Mouse (Mus musculus) ES-E14 (cell line): ENCODE data around the gene Akr1d1. TPM values are rescaled to one million over a fixed set of nuclear protein-coding genes. Genes with fewer than 3 reads are reported as not detected.

Experiments
- DNase-seq: peaks from one replicate; pipeline ENCODE4 v3.0.0-alpha.2; 2013; ENCODE audit warnings: low read depth, low spot score
- H3K27ac ChIP-seq: 2 replicates; pipeline ENCODE4 v1.5.1; 2012; ENCODE audit warnings: low read depth, mild to moderate bottlenecking, low read length, moderate library complexity, mixed read lengths; ENCODE audit not compliant: poor library complexity, insufficient read depth, severe bottlenecking
- H3K36me3 ChIP-seq: 2 replicates; pipeline ENCODE4 v1.6.1; 2012; ENCODE audit warnings: mild to moderate bottlenecking, low read length, moderate library complexity, mixed read lengths; ENCODE audit not compliant: control insufficient read depth, poor library complexity, insufficient read depth, severe bottlenecking
- H3K4me1 ChIP-seq, 2 experiments: fragments of 150-350 bp in 1 of 2; sonication (generic) in 1 of 2; 2 replicates each; pipeline ENCODE4 v1.6.1; 2012; ENCODE audit warnings: low read length in 2 of 2, mild to moderate bottlenecking in 1 of 2, mixed read lengths in 1 of 2; ENCODE audit not compliant: control insufficient read depth in 2 of 2, insufficient read depth in 2 of 2, poor library complexity in 1 of 2
- H3K4me3 ChIP-seq, 2 experiments: fragments of 150-350 bp in 1 of 2; sonication (generic) in 1 of 2; 2 replicates each; pipeline ENCODE4 v1.5.1; 2012; ENCODE audit warnings: low read length in 2 of 2, low read depth in 1 of 2, mild to moderate bottlenecking in 1 of 2, mixed read lengths in 1 of 2; ENCODE audit not compliant: insufficient read depth in 1 of 2, poor library complexity in 1 of 2, severe bottlenecking in 1 of 2
- H3K9ac ChIP-seq: 2 replicates; pipeline ENCODE4 v1.6.1; 2012; ENCODE audit warnings: low read depth, mild to moderate bottlenecking, low read length, mixed read lengths; ENCODE audit not compliant: poor library complexity, insufficient read depth, severe bottlenecking
- H3K9me3 ChIP-seq: fragments of 150-350 bp; sonication (generic); 2 replicates; pipeline ENCODE4 v1.6.1; 2012; ENCODE audit warnings: low read depth, mild to moderate bottlenecking, low read length; ENCODE audit not compliant: control insufficient read depth, insufficient read depth
- CHD2 ChIP-seq: IDR thresholded peaks from 2 replicates; pipeline ENCODE4 v1.6.1; 2014; ENCODE audit warnings: mild to moderate bottlenecking, low read depth, low read length, inconsistent platforms
- HCFC1 ChIP-seq: IDR thresholded peaks from 2 replicates; pipeline ENCODE4 v1.6.1; 2012; ENCODE audit warnings: low read length, inconsistent platforms, borderline replicate concordance; ENCODE audit not compliant: insufficient read depth
- MAFK ChIP-seq: IDR thresholded peaks from 2 replicates; pipeline ENCODE4 v1.6.1; 2014; ENCODE audit warnings: mild to moderate bottlenecking, low read depth, low read length, inconsistent platforms; ENCODE audit not compliant: insufficient read depth
- ZC3H11A ChIP-seq: IDR thresholded peaks from 2 replicates; pipeline ENCODE4 v1.6.1; 2012; ENCODE audit warnings: low read depth, mild to moderate bottlenecking, inconsistent platforms, low read length, borderline replicate concordance
- ZNF384 ChIP-seq: IDR thresholded peaks from 2 replicates; pipeline ENCODE4 v1.6.1; 2012; ENCODE audit warnings: low read depth, low read length, inconsistent platforms
- in situ Hi-C, 2 experiments: fragments of 600-800 bp; cut with MboI; formaldehyde crosslinking; loops; one replicate each; pipeline ENCODE4 v1.15.1; 2025; ENCODE audit warnings: low sequenced_read_pairs in 2 of 2, inconsistent platforms in 1 of 2; ENCODE audit not compliant: unreplicated experiment in 2 of 2
- total RNA-seq: library from RNA; depleted of rRNA; stranded (reverse); fragments of 300-350 nt; gene quantifications from 2 replicates; pipeline ENCODE4 v1.2.3, GENCODE M21; 2012; rRNA removed

Akr1d1 gene
- total RNA-seq, 1 experiment, result not detected

DNA sequence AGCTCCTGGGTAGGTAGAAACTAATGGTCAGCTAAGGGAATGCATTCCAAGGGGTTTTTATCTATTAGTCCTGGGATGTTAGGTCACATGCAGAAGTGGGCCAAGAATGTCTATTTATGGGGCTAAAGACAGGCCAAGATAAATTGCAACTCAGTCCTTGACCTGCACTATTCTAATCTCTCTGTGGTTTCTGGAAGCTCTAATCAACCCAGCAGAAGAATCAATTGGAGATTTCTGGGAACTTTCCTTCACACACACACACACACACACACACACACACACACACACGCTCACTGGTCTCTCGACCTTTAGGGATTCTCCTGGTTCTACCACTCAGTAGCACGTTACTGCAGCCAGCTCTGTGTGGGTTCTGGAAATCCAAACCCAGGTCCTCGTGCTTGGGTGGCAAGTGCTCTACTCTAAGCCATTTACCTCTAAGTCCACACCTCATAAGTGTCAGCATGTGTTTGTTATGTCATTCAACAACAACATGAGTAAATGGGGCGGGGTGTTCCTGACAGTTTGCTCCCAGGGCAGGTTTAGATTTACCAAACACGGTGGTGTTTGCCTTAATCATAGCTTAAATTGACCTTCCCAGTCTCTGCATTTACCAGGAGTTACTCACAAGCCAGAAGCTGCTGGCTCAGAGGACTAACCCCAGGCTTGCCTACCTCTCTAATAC lies 82.8 kb downstream of the Akr1d1 start:
- no peak for DNase-seq
- Histone ChIP-seq H3K36me3 (no peaks in the 10 kb centered on the region), H3K9me3 (no peaks in the 10 kb centered on the region), H3K4me3 (no peak overlapping the region), H3K9ac (no peak overlapping the region), H3K4me1 (peaks cover 3% of the 10 kb centered on the region in 2 experiments; a peak in 2 of 4 replicates), H3K27ac (no peak overlapping the region)
- in situ Hi-C loops, result no loop called here
- no peak for TF ChIP-seq ZNF384
- TF ChIP-seq HCFC1, result no peak
- TF ChIP-seq CHD2, result no peak
- no peak for TF ChIP-seq ZC3H11A
- no peak for TF ChIP-seq MAFK

DNA sequence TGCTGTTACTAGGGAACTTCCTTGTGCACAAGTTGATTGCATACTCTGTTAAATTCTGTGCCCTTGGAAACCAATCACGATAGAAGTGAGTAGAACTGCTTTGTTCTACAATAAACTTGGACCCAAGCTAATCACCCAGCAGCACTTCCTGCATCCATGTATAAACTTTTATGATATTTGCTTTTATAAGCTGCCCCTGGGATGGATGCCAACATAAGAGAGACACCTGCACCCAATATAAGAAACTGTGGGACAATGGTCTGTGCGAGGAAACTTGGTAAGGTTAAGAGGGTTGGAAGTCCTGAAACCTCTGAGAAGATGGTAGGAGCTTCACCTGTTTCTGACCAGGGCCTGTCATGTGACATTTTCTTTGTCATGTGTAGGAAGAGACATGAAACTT lies 85.5 kb downstream of the Akr1d1 start:
- in situ Hi-C loops, result no loop called here
- peaks cover 3% of the 10 kb centered on the region in 2 experiments; a peak in 2 of 4 replicates for H3K4me1 ChIP-seq
- no peaks in the 10 kb centered on the region for H3K9me3 ChIP-seq
- no peak overlapping the region for H3K27ac ChIP-seq
- TF ChIP-seq MAFK (no peak), CHD2 (no peak), HCFC1 (no peak), ZC3H11A (no peak), ZNF384 (no peak)
- no peak overlapping the region for H3K4me3 ChIP-seq
- H3K36me3 ChIP-seq, result no peaks in the 10 kb centered on the region
- DNase-seq, result no peak
- H3K9ac ChIP-seq, result no peak overlapping the region

DNA sequence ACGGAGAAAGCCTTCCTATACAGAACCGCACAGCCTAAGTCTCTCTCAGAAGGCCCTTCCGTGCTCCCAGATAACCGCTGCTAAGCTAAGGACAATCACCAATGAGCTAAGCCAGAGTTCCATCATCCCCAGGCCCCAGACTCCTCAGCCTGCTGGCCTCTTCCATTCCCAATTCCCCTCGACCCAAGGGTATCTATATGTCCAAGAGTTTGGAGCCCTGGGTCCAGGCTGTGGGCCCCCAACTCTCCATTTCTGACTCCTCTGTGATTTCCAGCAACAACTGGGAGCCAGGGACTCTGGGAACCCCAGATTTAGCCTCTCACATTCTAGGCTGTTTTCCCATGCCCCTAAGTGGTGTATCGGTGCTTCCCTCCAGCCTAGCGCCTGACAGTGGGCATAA lies 86.2 kb downstream of the Akr1d1 start:
- in situ Hi-C loops, result no loop called here
- TF ChIP-seq ZNF384, result no peak
- no peak for TF ChIP-seq CHD2
- TF ChIP-seq HCFC1, result no peak
- TF ChIP-seq MAFK, result no peak
- TF ChIP-seq ZC3H11A, result no peak
- H3K4me3 ChIP-seq, result no peak overlapping the region
- DNase-seq, result no peak
- peaks cover 3% of the 10 kb centered on the region in 2 experiments; a peak in 3 of 4 replicates for H3K4me1 ChIP-seq
- H3K9me3 ChIP-seq, result no peaks in the 10 kb centered on the region
- H3K27ac ChIP-seq, result no peak overlapping the region
- no peaks in the 10 kb centered on the region for H3K36me3 ChIP-seq
- H3K9ac ChIP-seq, result no peak overlapping the region

DNA sequence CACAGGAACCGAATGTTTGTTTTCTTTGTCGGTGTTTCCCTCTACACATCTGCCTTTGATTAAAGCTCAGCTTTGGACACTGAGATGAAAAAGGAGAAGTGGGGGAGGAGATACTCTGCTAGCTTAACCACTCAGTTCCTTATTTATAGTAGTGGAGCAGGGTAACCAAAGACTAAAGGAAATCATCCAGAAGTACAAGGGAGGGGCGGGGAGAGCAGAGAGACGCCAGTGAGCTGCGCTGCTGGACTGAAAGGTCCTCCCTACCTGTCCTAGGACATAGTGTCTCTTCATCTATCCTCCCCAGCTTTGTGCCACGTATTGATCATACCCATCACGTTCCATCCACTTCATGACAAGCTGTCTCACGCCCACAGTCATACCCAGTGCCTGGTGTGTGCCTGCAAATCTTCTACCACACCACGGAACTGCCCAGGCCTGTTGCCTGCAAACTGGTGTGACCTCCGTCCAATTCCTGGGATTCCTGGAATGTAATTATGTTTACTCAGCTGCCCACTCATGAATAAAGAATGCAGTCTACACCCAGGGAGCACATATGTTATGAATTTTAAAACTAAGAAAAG lies 87.5 kb downstream of the Akr1d1 start:
- Histone ChIP-seq H3K9ac (no peak overlapping the region), H3K4me1 (peaks cover 6% of the 10 kb centered on the region in 2 experiments; a peak in 3 of 4 replicates), H3K9me3 (no peaks in the 10 kb centered on the region), H3K36me3 (no peaks in the 10 kb centered on the region), H3K4me3 (no peak overlapping the region), H3K27ac (no peak overlapping the region; the same call in 1 of the 2 replicates)
- DNase-seq, result no peak
- no peak for TF ChIP-seq MAFK
- TF ChIP-seq HCFC1, result no peak
- TF ChIP-seq CHD2, result no peak
- TF ChIP-seq ZNF384, result no peak
- TF ChIP-seq ZC3H11A, result no peak
- in situ Hi-C loops, result no loop called here

Other genes starting within 250 kb of the Akr1d1 start
- gene Dgki, start 230.0 kb upstream of the Akr1d1 start, total RNA-seq, result 0.94 and 2.6 TPM in 2 replicates
- gene Creb3l2, start 88.0 kb upstream of the Akr1d1 start, total RNA-seq, result 5.2 and 5.8 TPM in 2 replicates